Mouse (Mus musculus) central nervous system, embryonic 11.5 days (tissue): ENCODE results near the gene Timd4. TPM values are rescaled to one million over a fixed set of nuclear protein-coding genes. Genes with fewer than 3 reads are reported as not detected.

Experiments used
- polyA plus RNA-seq: library from polyadenylated mRNA; depleted of rRNA; stranded (reverse); fragments of >200 nt; gene quantifications from 2 replicates; pipeline ENCODE4 v1.2.3, GENCODE M21; 2012; rRNA removed

Gene Timd4
- polyA plus RNA-seq = 0.25 and 0.40 TPM in 2 replicates

GRCm38 (mm10) chr11:46810511-46810910 is at the start of gene Timd4:
Timd4 (plus strand) TSS chr11:46810800.

Other genes with a start within 250 kb of the Timd4 start
- gene BC053393, start 239.3 kb upstream of the Timd4 start, polyA plus RNA-seq = 0.02 and 0.04 TPM in 2 replicates
- not detected in 2 replicates for gene Dppa1, start 181.5 kb upstream of the Timd4 start, polyA plus RNA-seq
- 0.29 and 0.76 TPM in 2 replicates for gene Timd2, start 103.7 kb upstream of the Timd4 start, polyA plus RNA-seq
- gene Havcr1, start 75.7 kb upstream of the Timd4 start, polyA plus RNA-seq = 0.04 and 0.21 TPM in 2 replicates